ENCODE assay signal across 1 mouse cellular context in genomic region chr7:114066529-114067178, GRCm38 (mm10).
TF ChIP-seq lines count a peak whose summit lies in the region.

No protein-coding gene starts in this region.

TF ChIP-seq in CH12.LX, 34 proteins besides CTCF, POLR2A, EP300 and RAD21 (continued from another document):
- TF ChIP-seq POLR2AphosphoS2 (IDR thresholded peaks at IDR 0.05; ENCODE audit: low read depth, low read length), result no peak
- peak; percentile 49 for TF ChIP-seq ZNF384 (IDR thresholded peaks at IDR 0.05; ENCODE audit: low read depth, low read length)
- no peak for TF ChIP-seq ZMIZ1 (IDR thresholded peaks at IDR 0.05; ENCODE audit: low read depth, low read length)
- TF ChIP-seq MAFK (IDR thresholded peaks at IDR 0.05; ENCODE audit: insufficient replicate concordance, low read length), result no peak
- no peak for TF ChIP-seq USF2 (conservative IDR thresholded peaks at IDR 0.05; ENCODE audit: low read depth, low read length)
- no peak for TF ChIP-seq CHD2 (IDR thresholded peaks at IDR 0.05; ENCODE audit: low read length)
- 0 out of 2 replicates have a peak, but pooled peaks have one; percentile 40 for TF ChIP-seq NELFE (IDR thresholded peaks at IDR 0.05; ENCODE audit: low read depth, low read length)
- TF ChIP-seq CHD1 (IDR thresholded peaks at IDR 0.05; ENCODE audit: low read depth, low read length), result no peak
- TF ChIP-seq MAZ (IDR thresholded peaks at IDR 0.05; ENCODE audit: low read depth, low read length), result no peak
- TF ChIP-seq IRF4 (IDR thresholded peaks at IDR 0.05; ENCODE audit: low read depth, low read length), result peak; percentile 39; the same call in 1 of the 2 replicates
- TF ChIP-seq BHLHE40 (IDR thresholded peaks at IDR 0.05; ENCODE audit: low read depth, low read length), result peak; percentile 48; the same call in 1 of the 2 replicates
- TF ChIP-seq ELF1 (IDR thresholded peaks at IDR 0.05; ENCODE audit: low read depth, low read length), result peak; percentile 62
- no peak for TF ChIP-seq USF1 (IDR thresholded peaks at IDR 0.05; ENCODE audit: low read depth, low read length)
- no peak for TF ChIP-seq MYC (IDR thresholded peaks at IDR 0.05; ENCODE audit: low read depth, low read length)
- TF ChIP-seq MXI1 (IDR thresholded peaks at IDR 0.05; ENCODE audit: low read depth, low read length), result no peak
- TF ChIP-seq ETS1 (conservative IDR thresholded peaks at IDR 0.05; ENCODE audit: low read depth, low read length), result no peak
- TF ChIP-seq TBP (conservative IDR thresholded peaks at IDR 0.05; ENCODE audit: low read depth, low read length), result no peak
- no peak for TF ChIP-seq KAT2A (IDR thresholded peaks at IDR 0.05; ENCODE audit: insufficient replicate concordance, low read length)
- peak; percentile 81 for TF ChIP-seq ZC3H11A (IDR thresholded peaks at IDR 0.05; ENCODE audit: low read depth, low read length)
- TF ChIP-seq SMC3 (IDR thresholded peaks at IDR 0.05; ENCODE audit: low read depth, low read length), result peak; percentile 96
- TF ChIP-seq TCF12 (IDR thresholded peaks at IDR 0.05; ENCODE audit: low read depth, low read length), result no peak
- TF ChIP-seq PAX5 (IDR thresholded peaks at IDR 0.05; ENCODE audit: low read length), result no peak
- no peak for TF ChIP-seq HCFC1 (IDR thresholded peaks at IDR 0.05; ENCODE audit: low read depth, low read length)
- TF ChIP-seq RCOR1 (conservative IDR thresholded peaks at IDR 0.05; ENCODE audit: low read depth, low read length), result no peak
- TF ChIP-seq SIN3A (IDR thresholded peaks at IDR 0.05; ENCODE audit: low read length), result no peak
- no peak for TF ChIP-seq E2F4 (IDR thresholded peaks at IDR 0.05; ENCODE audit: insufficient replicate concordance, low read depth, low read length)
- no peak for TF ChIP-seq JUN (IDR thresholded peaks at IDR 0.05; ENCODE audit: insufficient read depth, low read depth, low read length)
- no peak for TF ChIP-seq ZKSCAN1 (IDR thresholded peaks at IDR 0.05; ENCODE audit: borderline replicate concordance, low read depth, low read length)
- no peak; the same call in 1 of the 2 replicates for TF ChIP-seq NRF1 (IDR thresholded peaks at IDR 0.05; ENCODE audit: low read depth, low read length)
- TF ChIP-seq UBTF (IDR thresholded peaks at IDR 0.05; ENCODE audit: low read depth, low read length), result no peak
- TF ChIP-seq GABPA (IDR thresholded peaks at IDR 0.05; ENCODE audit: insufficient replicate concordance, low read depth, low read length), result no peak
TF ChIP-seq in CH12.LX: peak in this region for 8.
